Mouse (Mus musculus): Measurements from ENCODE around the gene Lrrc10.

- TF ChIP-seq CTCF (IDR thresholded peaks at IDR 0.05; ENCODE audit: extremely low read depth, insufficient read depth, low read length) (0 out of 2 replicates have a peak, but pooled peaks have one; percentile 4), POLR2A (IDR thresholded peaks at IDR 0.05; ENCODE audit: extremely low read depth, insufficient read depth, low read length) (no peak)
Measured at GRCm38 (mm10) chr10:117069109-117069508, 24.0 kb downstream of the Lrrc10 start.
